8 mouse cellular contexts compared by ENCODE assay signal in genomic region chr7:110265796-110266195, GRCm38 (mm10). TPM values are rescaled to one million over a fixed set of nuclear protein-coding genes. Genes with fewer than 3 reads are reported as not detected.
DNase-seq lines count a peak whose midpoint lies in the region; ATAC-seq and TF ChIP-seq lines count a peak whose summit lies in the region.

No protein-coding gene starts in this region.

- no peak for ATAC-seq in midbrain, embryonic 15.5 days (replicated peaks)
- ATAC-seq in limb, embryonic 14.5 days (ENCODE audit: low FRiP score, low read depth): no peak

- H3K9ac ChIP-seq in midbrain, embryonic 15.5 days: no peak overlapping the region
- H3K9ac ChIP-seq in limb, embryonic 14.5 days (ENCODE audit: low read depth, low read length, severe bottlenecking): no peak overlapping the region

- no peak for TF ChIP-seq POLR2A in kidney, adult 2 months (IDR thresholded peaks at IDR 0.05; ENCODE audit: low read depth, low read length)
- no peak for TF ChIP-seq POLR2A in limb, embryonic 14.5 days (IDR thresholded peaks at IDR 0.05; ENCODE audit: borderline replicate concordance, extremely low read depth, insufficient read depth, insufficient read length)

- H3K9me3 ChIP-seq in midbrain, embryonic 10.5 days (replicated peaks): no peaks in the 10 kb centered on the region
- H3K9me3 ChIP-seq in midbrain, embryonic 15.5 days: no peaks in the 10 kb centered on the region
- no peaks in the 10 kb centered on the region for H3K9me3 ChIP-seq in limb, embryonic 14.5 days (ENCODE audit: control insufficient read depth, low read length)

- no peak overlapping the region for H3K4me3 ChIP-seq in midbrain, embryonic 10.5 days
- H3K4me3 ChIP-seq in midbrain, embryonic 15.5 days: no peak overlapping the region
- no peak overlapping the region for H3K4me3 ChIP-seq in kidney, adult 2 months (ENCODE audit: insufficient read depth, low read depth, low read length)
- no peak overlapping the region for H3K4me3 ChIP-seq in limb, embryonic 14.5 days (replicated peaks; ENCODE audit: low read length)

- WGBS in midbrain, embryonic 10.5 days: 37% methylated on average over 7 of the region's 7 CpGs
- WGBS in midbrain, embryonic 15.5 days: 35% methylated on average over 7 of the region's 7 CpGs
- 19% methylated on average over 7 of the region's 7 CpGs for WGBS in kidney, adult 2 months
- WGBS in limb, embryonic 14.5 days: 33% methylated on average over 7 of the region's 7 CpGs

- TF ChIP-seq CTCF in kidney, adult 2 months (conservative IDR thresholded peaks at IDR 0.05; ENCODE audit: insufficient read depth, insufficient read length, low read depth, low read length): peak; percentile 99

- H3K4me2 ChIP-seq in midbrain, embryonic 15.5 days: no peak overlapping the region
- H3K4me2 ChIP-seq in limb, embryonic 14.5 days (replicated peaks; ENCODE audit: low read depth, low read length, severe bottlenecking): no peak overlapping the region

- no peaks in the 10 kb centered on the region for H3K4me1 ChIP-seq in midbrain, embryonic 10.5 days
- no peaks in the 10 kb centered on the region for H3K4me1 ChIP-seq in midbrain, embryonic 15.5 days
- H3K4me1 ChIP-seq in kidney, adult 2 months (ENCODE audit: control insufficient read depth, insufficient read depth, low read length): 0 out of 2 replicates have a peak, but pooled peaks cover 2% of the 10 kb centered on the region
- H3K4me1 ChIP-seq in limb, embryonic 14.5 days (ENCODE audit: control insufficient read depth, insufficient read depth, low read length): no peaks in the 10 kb centered on the region

- peak; percentile 76 for DNase-seq in midbrain, embryonic 10.5 days (ENCODE audit: low spot score)
- peak; percentile 80 for DNase-seq in c-Kit-positive CD71-negative TER-119-negative erythroid progenitor cells, embryonic 14.5 days (ENCODE audit: low read depth)
- DNase-seq in gastrocnemius, adult 18-20 months (ENCODE audit: low spot score): peak; percentile 89
- DNase-seq in kidney, adult 2 months: peak; percentile 91
- DNase-seq in limb, embryonic 14.5 days (ENCODE audit: low spot score): peak; percentile 83
- peak; percentile 75 for DNase-seq in ovary, postnatal 10 days (ENCODE audit: low spot score)
- DNase-seq in thymus, postnatal 0 days (ENCODE audit: low spot score): peak; percentile 80

- no peak overlapping the region for H3K27ac ChIP-seq in midbrain, embryonic 10.5 days (replicated peaks)
- no peak overlapping the region for H3K27ac ChIP-seq in midbrain, embryonic 15.5 days
- no peak overlapping the region for H3K27ac ChIP-seq in kidney, adult 2 months (ENCODE audit: insufficient read depth, low read depth, low read length)
- no peak overlapping the region for H3K27ac ChIP-seq in limb, embryonic 14.5 days (replicated peaks; ENCODE audit: low read depth, low read length)

- H3K36me3 ChIP-seq in midbrain, embryonic 10.5 days: peaks cover 15% of the 10 kb centered on the region
- H3K36me3 ChIP-seq in midbrain, embryonic 15.5 days (replicated peaks): no peaks in the 10 kb centered on the region
- H3K36me3 ChIP-seq in kidney, adult 2 months (ENCODE audit: control insufficient read depth, insufficient read depth, low read length): no peaks in the 10 kb centered on the region
- peaks cover 22% of the 10 kb centered on the region for H3K36me3 ChIP-seq in limb, embryonic 14.5 days (ENCODE audit: control insufficient read depth, insufficient read depth, low read length)

- H3K27me3 ChIP-seq in midbrain, embryonic 10.5 days (ENCODE audit: low read depth, poor library complexity, severe bottlenecking): no peaks in the 10 kb centered on the region
- no peaks in the 10 kb centered on the region for H3K27me3 ChIP-seq in midbrain, embryonic 15.5 days (replicated peaks)
- no peaks in the 10 kb centered on the region for H3K27me3 ChIP-seq in kidney, adult 2 months (replicated peaks; ENCODE audit: control insufficient read depth, insufficient read depth, low read length)
- H3K27me3 ChIP-seq in limb, embryonic 14.5 days (ENCODE audit: control insufficient read depth, insufficient read depth, low read length): no peaks in the 10 kb centered on the region

RNA-seq across cellular contexts. Expression of gene Swap70, which starts 44.3 kb away (rescaled TPM):
- polyA plus RNA-seq in midbrain, embryonic 10.5 days (2016; fragmentation: Nextera tagmentation; extraction: Ambion mirVana): 25.3 and 26.0 TPM in 2 replicates
- polyA plus RNA-seq in midbrain, embryonic 15.5 days (2015; fragmentation: Nextera tagmentation; extraction: Ambion mirVana): 9.6 and 9.8 TPM in 2 replicates
- 1 to 10 TPM; 5.5 to 8.0 TPM for total RNA-seq in gastrocnemius, adult 18-20 months (2021)
- 10.0 and 12.5 TPM in 2 replicates for polyA plus RNA-seq in kidney, adult 2 months (2012; rRNA removed)
- polyA plus RNA-seq in limb, embryonic 14.5 days (2012; rRNA removed): 25.6 and 25.8 TPM in 2 replicates
- polyA plus RNA-seq in limb, embryonic 14.5 days (2014; fragmentation: Nextera tagmentation; extraction: Ambion mirVana): 27.5 and 32.9 TPM in 2 replicates
- 24.7 and 25.5 TPM in 2 replicates for polyA plus RNA-seq in thymus, postnatal 0 days (2015; fragmentation: Nextera tagmentation; extraction: Ambion mirVana)
